Mouse (Mus musculus) forebrain, embryonic 14.5 days (tissue): Measurements from ENCODE around the gene Tango6. TPM values are rescaled to one million over a fixed set of nuclear protein-coding genes. Genes with fewer than 3 reads are reported as not detected.
A peak's percentile ranks its signal among the peaks of the same experiment; 100 is the strongest.

Source experiments
- ATAC-seq: fragments of 200-750 bp; cut with Nextera tagmentation; 2 replicates; pipeline ENCODE4 v1.8.0; 2017; ENCODE audit warnings: mild to moderate bottlenecking, moderate library complexity
- DNase-seq: peaks from one replicate; pipeline ENCODE4 v3.0.0-alpha.2; 2015; ENCODE audit warnings: low spot score
- H3K27ac ChIP-seq: fragments of 300-500 bp; sonication (generic); 2 replicates; pipeline ENCODE4 v1.5.1; 2014; ENCODE audit warnings: low read depth, mild to moderate bottlenecking, control low read depth, low read length, moderate library complexity
- H3K27me3 ChIP-seq: fragments of 300-500 bp; sonication (generic); replicated peaks from 2 replicates; pipeline ENCODE4 v1.6.1; 2014; ENCODE audit warnings: low read length, control low read depth, mixed read lengths; ENCODE audit not compliant: control insufficient read depth, insufficient read depth
- H3K36me3 ChIP-seq: fragments of 300-500 bp; sonication (generic); 2 replicates; pipeline ENCODE4 v1.6.1; 2014; ENCODE audit warnings: low read length, control low read depth; ENCODE audit not compliant: control insufficient read depth, insufficient read depth
- H3K4me1 ChIP-seq: fragments of 300-500 bp; sonication (generic); 2 replicates; pipeline ENCODE4 v1.6.1; 2014; ENCODE audit warnings: antibody characterized with exemption, low read length, control low read depth; ENCODE audit not compliant: control insufficient read depth, insufficient read depth
- H3K4me2 ChIP-seq: fragments of 300-500 bp; sonication (generic); 2 replicates; pipeline ENCODE4 v1.6.1; 2014; ENCODE audit warnings: mild to moderate bottlenecking, control low read depth, low read length
- H3K4me3 ChIP-seq: fragments of 300-500 bp; sonication (generic); 2 replicates; pipeline ENCODE4 v1.5.1; 2014; ENCODE audit warnings: low read depth, low read length, control low read depth
- H3K9ac ChIP-seq: fragments of 300-500 bp; sonication (generic); 2 replicates; pipeline ENCODE4 v1.6.1; 2014; ENCODE audit warnings: mild to moderate bottlenecking, low read length, control low read depth, moderate library complexity
- H3K9me3 ChIP-seq: fragments of 300-500 bp; sonication (generic); replicated peaks from 2 replicates; pipeline ENCODE4 v1.6.1; 2016; ENCODE audit warnings: low read length, control low read depth, mixed read lengths; ENCODE audit not compliant: control insufficient read depth
- WGBS: fragments of 180-500 bp; shearing (Covaris S2); extraction: QIAGEN DNeasy Blood & Tissue Kit; methylation state at CpG from one replicate; pipeline ENCODE4 v1.1.7; 2014; 5-methylcytosine and 5-hydroxymethylcytosine counted together
- polyA plus RNA-seq: library from polyadenylated mRNA; unstranded; fragments of >200 nt; fragmentation: Nextera tagmentation; extraction: Ambion mirVana; gene quantifications from 2 replicates; pipeline ENCODE4 v1.2.1, GENCODE M21; 2014

Tango6 gene
- 2.4 and 4.4 TPM in 2 replicates for polyA plus RNA-seq

DNA sequence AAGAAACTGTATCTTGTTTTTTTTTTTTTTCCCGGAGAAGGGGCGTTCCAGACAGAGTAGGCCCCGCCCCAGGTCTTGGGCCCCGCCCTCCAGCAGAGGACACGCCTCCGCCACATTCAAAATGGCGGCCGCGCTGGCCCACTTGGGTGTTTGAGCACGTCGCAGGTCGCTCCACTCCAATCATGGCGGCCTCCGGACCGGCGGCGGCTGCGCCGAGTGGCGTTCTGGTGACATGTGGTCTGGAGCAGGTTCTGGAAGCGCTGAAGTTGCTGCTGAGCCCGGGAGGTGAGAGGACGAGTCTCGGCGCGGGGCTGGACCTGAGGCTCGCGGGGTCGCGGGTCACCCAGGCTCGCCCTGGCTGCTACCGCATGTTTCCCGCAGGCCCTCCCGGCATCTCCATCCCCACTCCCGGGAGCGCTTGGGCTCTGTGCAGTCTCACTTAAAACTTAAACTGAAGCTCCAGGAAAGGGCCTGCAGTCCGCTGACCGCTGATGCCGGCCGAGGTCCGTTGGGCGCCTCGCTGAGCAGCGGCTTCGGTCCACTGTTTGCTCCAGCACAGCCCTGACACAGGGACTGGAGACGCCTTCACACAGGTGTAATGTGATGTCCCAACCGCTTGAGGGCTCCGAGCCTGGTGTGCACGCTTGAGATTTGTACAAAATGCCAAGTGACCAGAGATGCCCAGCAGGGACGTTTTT, at the start of gene Tango6:
Gene Tango6 (plus strand): TSS at position 98 of the 698 bp plus-strand sequence.
- DNase-seq (peak; percentile 91), ATAC-seq (peak; percentile 97)
- Histone ChIP-seq H3K4me3 (peak within 1 kb of the TSS; percentile 64), H3K4me1 (no peaks in the 10 kb centered on the region), H3K9me3 (no peaks in the 10 kb centered on the region), H3K27me3 (no peaks in the 10 kb centered on the region), H3K36me3 (no peaks in the 10 kb centered on the region), H3K4me2 (peak within 1 kb of the TSS; percentile 53), H3K9ac (peak within 1 kb of the TSS; percentile 81), H3K27ac (peak within 1 kb of the TSS; percentile 87)
- under 1% methylated on average over 49 of the region's 50 CpGs for WGBS

DNA sequence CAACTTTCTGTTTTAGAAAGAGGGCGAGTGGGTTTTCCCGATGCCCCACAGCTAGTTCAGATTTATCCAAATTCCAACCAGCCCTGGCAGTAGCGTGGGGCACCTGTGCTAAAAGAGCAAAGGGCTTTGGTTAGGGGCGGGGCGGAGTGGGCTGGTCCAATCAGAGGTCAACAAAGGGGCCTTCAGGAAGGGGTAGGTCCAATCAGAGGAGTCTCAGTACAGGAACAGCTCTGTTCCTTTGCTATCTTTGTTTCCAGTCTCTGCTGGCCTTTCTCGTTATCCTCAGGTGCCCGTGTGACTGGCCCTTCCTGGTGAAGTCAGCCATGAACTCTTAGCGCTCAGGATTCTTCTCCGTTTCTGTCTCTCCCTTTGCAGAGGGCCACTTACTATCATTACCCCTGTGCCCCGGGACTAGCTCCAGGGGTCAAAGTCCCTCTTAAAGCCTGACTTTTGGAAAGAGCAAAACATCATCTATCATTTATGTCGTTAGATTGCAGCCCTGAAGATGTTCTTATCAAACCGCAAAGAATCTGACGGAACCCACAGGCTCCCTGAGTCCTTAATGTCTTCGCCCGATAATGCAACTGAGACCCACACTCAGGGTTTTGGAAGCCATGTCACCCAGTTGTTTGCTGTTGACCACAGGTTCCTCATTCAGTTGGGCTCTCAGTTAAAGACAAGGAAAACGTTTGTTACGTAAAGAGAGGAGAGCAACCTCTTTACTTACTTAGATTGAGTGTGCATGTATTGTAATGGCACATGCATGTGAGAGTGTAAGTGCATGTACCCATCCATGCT, 49.3 kb upstream of the Tango6 start:
- H3K27me3 ChIP-seq: no peaks in the 10 kb centered on the region
- DNase-seq (no peak), ATAC-seq (no peak)
- no peak overlapping the region for H3K4me3 ChIP-seq
- H3K9ac ChIP-seq: no peak overlapping the region
- no peak overlapping the region for H3K27ac ChIP-seq
- no peaks in the 10 kb centered on the region for H3K36me3 ChIP-seq
- H3K4me1 ChIP-seq: no peaks in the 10 kb centered on the region
- H3K4me2 ChIP-seq: no peak overlapping the region
- 66% methylated on average over 17 of the region's 17 CpGs for WGBS
- no peaks in the 10 kb centered on the region for H3K9me3 ChIP-seq

DNA sequence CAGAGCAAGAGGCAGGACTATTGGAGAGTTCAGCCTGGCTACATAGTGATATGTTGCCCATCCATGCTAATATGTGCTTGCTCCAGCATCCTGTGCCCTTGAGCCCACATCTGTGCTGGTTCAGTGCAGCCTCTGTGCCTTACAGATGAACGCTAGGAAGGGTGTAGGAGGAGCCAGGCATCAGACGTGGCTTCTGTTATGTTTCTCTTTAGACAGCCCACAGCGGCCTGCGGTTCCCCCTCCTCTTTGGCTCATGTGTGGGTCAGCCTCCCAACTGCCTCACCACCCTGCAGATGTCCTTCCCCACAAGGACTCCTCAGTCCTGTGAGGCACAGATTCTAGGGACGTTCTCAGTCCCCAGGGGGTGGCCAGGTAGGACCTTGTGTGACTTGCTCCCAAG, 47.6 kb upstream of the Tango6 start:
- H3K9me3 ChIP-seq: no peaks in the 10 kb centered on the region
- no peak overlapping the region for H3K9ac ChIP-seq
- H3K27ac ChIP-seq: no peak overlapping the region
- WGBS: 31% methylated on average over 5 of the region's 5 CpGs
- ATAC-seq: no peak
- DNase-seq: no peak
- H3K4me3 ChIP-seq: no peak overlapping the region
- H3K27me3 ChIP-seq: no peaks in the 10 kb centered on the region
- H3K36me3 ChIP-seq: no peaks in the 10 kb centered on the region
- H3K4me1 ChIP-seq: no peaks in the 10 kb centered on the region
- H3K4me2 ChIP-seq: no peak overlapping the region

DNA sequence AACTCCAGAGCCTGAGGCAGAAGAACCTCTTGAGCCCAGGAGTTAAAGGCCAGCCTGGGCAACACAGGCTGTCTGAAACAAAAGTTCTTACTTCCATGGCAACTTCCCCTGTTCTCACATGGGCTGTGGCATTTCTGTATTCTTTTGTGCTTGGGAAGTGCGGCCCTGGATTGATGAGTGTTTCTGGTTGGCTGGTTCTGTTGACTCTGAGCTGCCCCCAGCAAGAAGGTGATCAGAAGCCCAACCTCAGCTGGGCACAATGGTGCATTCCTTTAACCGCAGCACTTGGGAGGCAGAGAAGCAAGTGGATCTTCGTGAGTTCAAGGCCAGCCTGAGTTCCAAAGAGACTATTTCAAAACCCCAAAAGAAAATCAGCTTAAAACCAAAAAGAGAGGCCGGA, 45.4 kb upstream of the Tango6 start:
- H3K9ac ChIP-seq: no peak overlapping the region
- ATAC-seq (no peak), DNase-seq (no peak)
- H3K27me3 ChIP-seq: no peaks in the 10 kb centered on the region
- WGBS: 68% methylated on average over 4 of the region's 4 CpGs
- H3K4me3 ChIP-seq: no peak overlapping the region
- H3K9me3 ChIP-seq: no peaks in the 10 kb centered on the region
- no peaks in the 10 kb centered on the region for H3K4me1 ChIP-seq
- no peaks in the 10 kb centered on the region for H3K36me3 ChIP-seq
- H3K27ac ChIP-seq: no peak overlapping the region
- no peak overlapping the region for H3K4me2 ChIP-seq

DNA sequence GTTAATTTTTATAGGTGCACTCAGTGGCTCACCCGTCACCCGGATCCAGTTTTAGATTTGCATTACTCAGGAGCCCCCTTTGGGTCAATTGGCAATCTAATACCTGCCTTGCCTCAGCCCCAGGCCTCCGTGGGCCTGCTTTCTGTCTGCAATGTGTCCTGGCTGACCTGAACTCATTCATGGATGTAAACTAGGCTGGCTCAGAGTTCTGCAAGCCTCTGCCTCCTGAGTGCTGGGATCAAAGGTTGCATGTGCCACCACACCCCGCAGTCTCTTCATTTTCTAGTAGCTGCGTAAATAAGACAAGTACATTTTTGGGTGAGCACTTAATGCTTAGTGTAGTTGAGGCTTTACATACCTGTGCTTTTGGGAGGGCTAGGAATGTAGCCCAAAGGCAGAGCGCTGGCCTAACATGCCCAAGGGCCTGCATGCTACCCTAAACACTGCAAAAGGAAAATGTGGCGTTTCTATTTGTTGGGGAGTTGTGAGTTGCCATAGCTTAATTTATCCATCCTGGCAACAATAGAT, 44.0 kb upstream of the Tango6 start:
- ATAC-seq (no peak), DNase-seq (no peak)
- Histone ChIP-seq H3K27ac (no peak overlapping the region), H3K36me3 (no peaks in the 10 kb centered on the region), H3K4me2 (no peak overlapping the region), H3K27me3 (no peaks in the 10 kb centered on the region), H3K4me1 (no peaks in the 10 kb centered on the region), H3K4me3 (no peak overlapping the region), H3K9me3 (no peaks in the 10 kb centered on the region), H3K9ac (no peak overlapping the region)
- WGBS: 91% methylated on average over 7 of the region's 7 CpGs

DNA sequence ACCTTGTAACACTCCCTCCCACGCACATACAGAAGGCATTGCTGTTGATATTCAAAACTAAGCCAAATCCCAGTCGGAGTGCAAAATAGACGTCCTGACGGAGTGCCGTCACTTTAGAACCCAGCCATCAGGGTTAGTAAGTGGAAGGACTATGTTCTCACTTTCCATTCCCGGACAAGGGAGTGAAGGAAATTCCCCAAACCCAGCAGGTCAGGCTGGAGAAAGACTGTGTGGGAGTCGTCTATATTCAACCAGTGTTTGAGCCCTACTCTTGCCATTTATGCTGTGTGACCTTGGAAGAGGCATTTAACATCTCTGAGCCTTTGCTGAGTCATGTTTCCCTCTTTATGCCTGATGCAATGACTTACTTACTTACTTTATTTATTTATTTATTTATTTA, 42.7 kb upstream of the Tango6 start:
- H3K4me1 ChIP-seq: no peaks in the 10 kb centered on the region
- H3K27ac ChIP-seq: no peak overlapping the region
- H3K4me2 ChIP-seq: no peak overlapping the region
- H3K9ac ChIP-seq: no peak overlapping the region
- no peak overlapping the region for H3K4me3 ChIP-seq
- H3K27me3 ChIP-seq: no peaks in the 10 kb centered on the region
- ATAC-seq (no peak), DNase-seq (no peak)
- WGBS: 93% methylated on average over 7 of the region's 7 CpGs
- no peaks in the 10 kb centered on the region for H3K36me3 ChIP-seq
- H3K9me3 ChIP-seq: no peaks in the 10 kb centered on the region

DNA sequence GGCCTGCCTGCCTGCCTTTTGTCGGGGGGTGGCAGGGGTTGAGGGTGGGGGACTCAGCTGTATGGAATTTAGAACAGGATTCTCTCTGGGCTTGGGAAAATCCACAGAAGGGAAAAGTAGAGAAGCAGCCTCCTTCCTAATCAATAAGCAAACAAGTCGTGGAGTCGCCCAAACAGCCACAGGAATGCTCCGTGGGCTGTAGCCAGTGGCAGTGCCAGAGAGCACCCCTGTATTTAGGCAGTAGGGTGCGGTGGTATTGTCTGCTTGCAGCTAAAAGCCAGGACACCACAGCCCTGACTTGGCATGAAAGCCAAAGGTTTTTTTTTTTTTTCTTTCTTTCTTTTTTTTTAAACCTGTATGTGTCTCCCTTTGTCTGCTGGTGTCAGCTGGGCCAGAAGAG, 41.9 kb upstream of the Tango6 start:
- Histone ChIP-seq H3K4me1 (no peaks in the 10 kb centered on the region), H3K9ac (no peak overlapping the region), H3K4me2 (no peak overlapping the region), H3K4me3 (no peak overlapping the region), H3K27me3 (no peaks in the 10 kb centered on the region), H3K36me3 (no peaks in the 10 kb centered on the region), H3K9me3 (no peaks in the 10 kb centered on the region), H3K27ac (no peak overlapping the region)
- 88% methylated on average over 5 of the region's 5 CpGs for WGBS
- DNase-seq: no peak
- ATAC-seq: no peak

DNA sequence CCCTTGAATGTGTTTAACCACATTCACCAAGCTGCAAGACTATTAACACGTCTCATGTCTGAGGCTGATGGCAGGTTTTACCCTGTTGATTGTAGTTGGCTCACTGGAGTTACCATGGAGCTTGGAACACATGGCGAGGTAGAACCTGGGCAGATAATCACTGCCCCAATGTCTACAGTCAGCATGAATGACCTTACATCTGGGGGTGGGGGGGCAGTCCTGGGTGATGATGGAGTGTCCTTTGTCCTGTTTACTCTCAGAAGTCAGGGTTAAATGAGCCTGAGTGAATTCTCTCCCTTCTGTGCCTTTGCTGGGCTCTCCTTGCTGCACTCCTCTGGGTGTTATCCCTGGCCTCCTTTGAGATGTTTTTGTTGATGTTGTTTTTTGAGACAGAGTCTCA, 40.7 kb upstream of the Tango6 start:
- no peak for ATAC-seq
- no peak overlapping the region for H3K4me2 ChIP-seq
- 79% methylated on average over 2 of the region's 2 CpGs for WGBS

DNA sequence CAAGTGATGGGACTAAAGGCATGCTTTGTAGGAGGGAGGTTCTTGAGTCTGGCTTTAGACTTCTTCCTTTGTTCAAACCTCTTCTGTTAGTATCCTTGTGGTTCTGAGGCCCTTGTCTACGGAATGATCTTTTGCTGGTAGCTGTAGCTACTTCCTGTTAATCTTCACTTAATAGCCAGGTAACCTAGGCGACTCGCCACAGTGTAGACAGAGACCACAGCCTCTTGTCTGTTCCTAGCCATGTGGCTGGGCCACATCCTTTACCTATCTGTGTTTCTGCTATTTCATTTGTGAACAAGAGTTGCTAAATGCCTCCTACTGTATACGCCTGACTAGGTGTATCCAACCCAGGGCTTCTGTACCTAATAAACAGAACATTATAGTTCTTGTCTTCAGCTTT, 39.8 kb upstream of the Tango6 start:
- H3K4me1 ChIP-seq: no peaks in the 10 kb centered on the region
- ATAC-seq: no peak
- no peak overlapping the region for H3K27ac ChIP-seq
- WGBS: 85% methylated on average over 4 of the region's 4 CpGs
- H3K36me3 ChIP-seq: no peaks in the 10 kb centered on the region
- no peaks in the 10 kb centered on the region for H3K27me3 ChIP-seq
- no peaks in the 10 kb centered on the region for H3K9me3 ChIP-seq
- H3K4me3 ChIP-seq: no peak overlapping the region
- no peak overlapping the region for H3K4me2 ChIP-seq
- DNase-seq: no peak
- H3K9ac ChIP-seq: no peak overlapping the region

More for the DNA sequence above, 40.7 kb upstream of the Tango6 start:
- no peak overlapping the region for H3K27ac ChIP-seq
- H3K27me3 ChIP-seq: no peaks in the 10 kb centered on the region
- no peak overlapping the region for H3K9ac ChIP-seq
- H3K4me1 ChIP-seq: no peaks in the 10 kb centered on the region
- DNase-seq: no peak
- no peaks in the 10 kb centered on the region for H3K9me3 ChIP-seq
- no peak overlapping the region for H3K4me3 ChIP-seq
- no peaks in the 10 kb centered on the region for H3K36me3 ChIP-seq
